Mouse (Mus musculus) hindbrain, embryonic 11.5 days (tissue): ENCODE data around the gene Ksr2. TPM values are rescaled to one million over a fixed set of nuclear protein-coding genes. Genes with fewer than 3 reads are reported as not detected.
A peak's percentile ranks its signal among the peaks of the same experiment; 100 is the strongest.

ENCODE experiments used
- ATAC-seq: fragments of 200-750 bp; cut with Nextera tagmentation; 2 replicates; pipeline ENCODE4 v1.8.0; 2017; ENCODE audit warnings: mild to moderate bottlenecking, moderate TSS enrichment, moderate library complexity; ENCODE audit not compliant: low FRiP score
- DNase-seq: peaks from one replicate; pipeline ENCODE4 v3.0.0-alpha.2; 2015; ENCODE audit warnings: low spot score
- H3K27ac ChIP-seq: fragments of 300-500 bp; sonication (generic); 2 replicates; pipeline ENCODE4 v1.5.1; 2014; ENCODE audit warnings: mild to moderate bottlenecking, low read depth, low read length
- H3K27me3 ChIP-seq: fragments of 300-500 bp; sonication (generic); 2 replicates; pipeline ENCODE4 v1.6.1; 2014; ENCODE audit warnings: mild to moderate bottlenecking, low read length, moderate library complexity, mixed read lengths; ENCODE audit not compliant: control insufficient read depth, insufficient read depth
- H3K36me3 ChIP-seq: fragments of 300-500 bp; sonication (generic); 2 replicates; pipeline ENCODE4 v1.6.1; 2014; ENCODE audit warnings: mild to moderate bottlenecking, low read length, moderate library complexity, mixed read lengths; ENCODE audit not compliant: control insufficient read depth, insufficient read depth
- H3K4me1 ChIP-seq: fragments of 300-500 bp; sonication (generic); replicated peaks from 2 replicates; pipeline ENCODE4 v1.6.1; 2014; ENCODE audit warnings: low read length, mixed read lengths; ENCODE audit not compliant: control insufficient read depth, insufficient read depth
- H3K4me2 ChIP-seq: fragments of 300-500 bp; sonication (generic); replicated peaks from 2 replicates; pipeline ENCODE4 v1.6.1; 2014; ENCODE audit warnings: mild to moderate bottlenecking, low read depth, low read length
- H3K4me3 ChIP-seq: fragments of 300-500 bp; sonication (generic); 2 replicates; pipeline ENCODE4 v1.5.1; 2014; ENCODE audit warnings: low read depth, low read length
- H3K9ac ChIP-seq: fragments of 300-500 bp; sonication (generic); 2 replicates; pipeline ENCODE4 v1.6.1; 2014; ENCODE audit warnings: low read depth, low read length
- H3K9me3 ChIP-seq: fragments of 300-500 bp; sonication (generic); 2 replicates; pipeline ENCODE4 v1.6.1; 2016; ENCODE audit warnings: low read length; ENCODE audit not compliant: control insufficient read depth
- WGBS: fragments of 180-500 bp; shearing (Covaris S2); extraction: QIAGEN DNeasy Blood & Tissue Kit; methylation state at CpG from one replicate; pipeline ENCODE4 v1.1.7; 2014; 5-methylcytosine and 5-hydroxymethylcytosine counted together
- polyA plus RNA-seq: library from polyadenylated mRNA; unstranded; fragments of >200 nt; fragmentation: Nextera tagmentation; extraction: Ambion mirVana; gene quantifications from 2 replicates; pipeline ENCODE4 v1.2.1, GENCODE M21; 2014

The Ksr2 gene
- polyA plus RNA-seq, 1 experiment from 2014 or later = 2.9 TPM

DNA sequence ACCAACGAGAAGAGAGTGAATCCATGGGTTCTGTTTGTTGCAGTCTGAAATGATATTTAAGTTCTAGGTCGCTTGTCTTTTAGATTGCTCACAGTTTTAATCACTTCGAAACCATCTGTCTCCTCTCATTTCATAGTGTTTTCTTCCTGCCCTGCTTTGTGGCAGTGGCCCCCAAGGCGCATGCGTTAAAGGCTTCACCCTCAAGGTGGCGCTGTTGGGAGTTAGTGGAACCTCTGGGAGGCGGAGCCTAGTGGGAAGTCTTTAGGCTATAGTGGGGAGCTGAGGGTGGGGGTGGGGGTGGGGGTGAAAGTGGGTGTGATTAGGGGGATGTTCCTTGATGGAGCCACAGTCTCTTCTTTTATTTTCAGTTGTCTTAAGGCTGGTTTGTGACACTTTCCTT lies 214.6 kb downstream of the Ksr2 start:
- Histone ChIP-seq H3K27ac (no peak overlapping the region), H3K4me3 (no peak overlapping the region), H3K9me3 (no peaks in the 10 kb centered on the region), H3K4me1 (no peaks in the 10 kb centered on the region), H3K9ac (no peak overlapping the region), H3K36me3 (no peaks in the 10 kb centered on the region), H3K27me3 (no peaks in the 10 kb centered on the region), H3K4me2 (no peak overlapping the region)
- ATAC-seq (no peak), DNase-seq (peak; percentile 50)
- WGBS = 49% methylated on average over 7 of the region's 7 CpGs

- H3K27me3 ChIP-seq = no peaks in the 10 kb centered on the region
- H3K4me1 ChIP-seq = no peaks in the 10 kb centered on the region
- no peak for ATAC-seq
- H3K4me2 ChIP-seq = no peak overlapping the region
- H3K9ac ChIP-seq = no peak overlapping the region
- no peaks in the 10 kb centered on the region for H3K36me3 ChIP-seq
- 91% methylated on average over 14 of the region's 14 CpGs for WGBS
- DNase-seq = no peak
- no peak overlapping the region for H3K27ac ChIP-seq
- H3K9me3 ChIP-seq = no peaks in the 10 kb centered on the region
- H3K4me3 ChIP-seq = no peak overlapping the region
Measured at GRCm38 (mm10) chr5:117629570-117629969, 215.8 kb downstream of the Ksr2 start.

DNA sequence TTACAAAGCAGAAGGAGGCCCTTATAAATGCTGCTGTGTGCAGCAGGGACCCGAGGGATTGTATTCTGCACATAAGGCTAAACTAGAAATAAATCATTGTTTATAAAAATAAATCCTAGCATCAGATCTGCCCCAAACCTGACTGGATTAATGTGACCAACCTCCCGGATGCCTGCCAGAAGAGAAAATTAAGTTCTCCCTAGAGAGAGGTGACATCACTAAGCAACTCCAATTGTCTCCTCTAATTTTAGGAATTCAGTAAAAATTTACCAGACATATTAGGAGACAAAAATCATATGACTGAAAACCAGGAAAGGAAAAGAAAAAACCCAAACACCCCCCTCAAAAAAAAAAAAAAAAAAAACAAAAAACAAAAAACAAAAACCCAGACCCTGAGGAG lies 221.4 kb downstream of the Ksr2 start:
- 85% methylated on average over 2 of the region's 2 CpGs for WGBS
- Histone ChIP-seq H3K9me3 (no peaks in the 10 kb centered on the region), H3K27ac (no peak overlapping the region), H3K4me2 (no peak overlapping the region), H3K27me3 (no peaks in the 10 kb centered on the region), H3K4me3 (no peak overlapping the region), H3K9ac (no peak overlapping the region), H3K36me3 (no peaks in the 10 kb centered on the region), H3K4me1 (no peaks in the 10 kb centered on the region)
- DNase-seq (no peak), ATAC-seq (no peak)

GRCm38 (mm10) chr5:117635838-117636237 lies 222.0 kb downstream of the Ksr2 start:
- H3K4me3 ChIP-seq = no peak overlapping the region
- WGBS = 88% methylated on average over 5 of the region's 5 CpGs
- ATAC-seq (no peak), DNase-seq (no peak)
- no peaks in the 10 kb centered on the region for H3K4me1 ChIP-seq
- H3K27me3 ChIP-seq = no peaks in the 10 kb centered on the region
- no peaks in the 10 kb centered on the region for H3K36me3 ChIP-seq
- no peaks in the 10 kb centered on the region for H3K9me3 ChIP-seq
- H3K4me2 ChIP-seq = no peak overlapping the region
- no peak overlapping the region for H3K27ac ChIP-seq
- no peak overlapping the region for H3K9ac ChIP-seq

DNA sequence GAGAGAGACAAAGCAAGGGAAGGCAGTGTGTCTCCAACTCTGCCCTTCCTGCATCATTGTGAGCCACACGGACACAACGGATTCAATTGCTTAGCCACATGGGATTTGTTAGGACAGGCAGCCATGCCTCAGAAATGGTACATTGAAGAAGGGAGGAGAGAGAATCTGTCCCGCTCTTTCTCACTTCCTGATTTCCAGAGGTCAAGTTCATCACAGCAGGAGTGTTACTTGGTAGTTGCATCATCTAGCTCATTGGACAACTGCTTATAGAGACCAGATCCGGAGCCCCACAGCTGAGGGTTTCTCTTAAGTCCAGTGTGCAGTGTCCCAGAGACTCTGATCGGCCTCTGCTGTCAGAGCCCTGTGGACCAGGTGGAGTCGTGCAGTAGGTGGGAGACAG lies 227.8 kb downstream of the Ksr2 start:
- DNase-seq (no peak), ATAC-seq (no peak)
- H3K4me1 ChIP-seq = no peaks in the 10 kb centered on the region
- H3K27me3 ChIP-seq = no peaks in the 10 kb centered on the region
- no peak overlapping the region for H3K9ac ChIP-seq
- no peak overlapping the region for H3K27ac ChIP-seq
- no peaks in the 10 kb centered on the region for H3K9me3 ChIP-seq
- H3K4me2 ChIP-seq = no peak overlapping the region
- H3K36me3 ChIP-seq = no peaks in the 10 kb centered on the region
- WGBS = 74% methylated on average over 6 of the region's 6 CpGs
- no peak overlapping the region for H3K4me3 ChIP-seq

DNA sequence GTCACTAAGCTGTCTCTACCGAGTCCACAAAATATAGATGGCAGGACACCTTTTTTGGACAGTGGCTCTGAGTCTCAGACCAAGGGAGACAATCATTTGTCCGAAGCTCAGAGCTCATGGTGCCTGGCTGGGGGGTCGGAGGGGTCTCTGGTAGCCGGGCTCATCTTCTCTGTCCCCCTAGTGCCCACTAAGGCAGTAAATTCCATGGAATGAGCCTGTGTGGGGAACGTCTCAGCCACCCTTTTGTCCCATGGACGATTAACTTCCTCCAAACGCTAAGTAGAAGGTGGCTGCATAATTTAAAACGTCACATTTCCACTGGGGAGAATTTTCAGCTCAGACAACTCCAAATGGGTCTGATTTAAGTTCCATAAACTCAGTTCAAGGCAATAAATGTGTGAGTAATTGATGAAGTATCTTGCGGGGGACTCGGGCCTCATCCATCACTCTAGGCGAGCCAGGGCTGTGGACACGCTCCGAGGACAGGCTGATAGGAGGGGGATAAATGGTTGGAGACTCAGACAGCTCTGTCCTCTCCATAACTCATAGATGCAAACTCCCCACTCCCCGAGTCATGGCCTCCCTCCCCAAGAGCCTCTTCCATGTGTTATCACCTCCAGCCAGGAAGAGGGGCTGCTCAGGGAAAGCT lies 237.6 kb downstream of the Ksr2 start:
- ATAC-seq = no peak
- Histone ChIP-seq H3K36me3 (no peaks in the 10 kb centered on the region), H3K4me1 (no peaks in the 10 kb centered on the region), H3K9ac (no peak overlapping the region), H3K27me3 (no peaks in the 10 kb centered on the region), H3K27ac (no peak overlapping the region), H3K4me2 (no peak overlapping the region), H3K9me3 (no peaks in the 10 kb centered on the region), H3K4me3 (no peak overlapping the region)
- DNase-seq = no peak
- 72% methylated on average over 14 of the region's 14 CpGs for WGBS

GRCm38 (mm10) chr5:117658641-117659040 lies 244.8 kb downstream of the Ksr2 start:
- no peak overlapping the region for H3K4me2 ChIP-seq
- no peaks in the 10 kb centered on the region for H3K9me3 ChIP-seq
- DNase-seq (no peak), ATAC-seq (no peak)
- H3K9ac ChIP-seq = no peak overlapping the region
- H3K27me3 ChIP-seq = no peaks in the 10 kb centered on the region
- no peaks in the 10 kb centered on the region for H3K36me3 ChIP-seq
- H3K4me1 ChIP-seq = no peaks in the 10 kb centered on the region
- no peak overlapping the region for H3K4me3 ChIP-seq
- WGBS = 29% methylated on average over 6 of the region's 6 CpGs
- H3K27ac ChIP-seq = no peak overlapping the region

GRCm38 (mm10) chr5:117659596-117659995 lies 245.8 kb downstream of the Ksr2 start:
- H3K27me3 ChIP-seq = no peaks in the 10 kb centered on the region
- H3K36me3 ChIP-seq = no peaks in the 10 kb centered on the region
- 77% methylated on average over 13 of the region's 13 CpGs for WGBS
- no peak overlapping the region for H3K9ac ChIP-seq
- no peak for ATAC-seq
- H3K9me3 ChIP-seq = no peaks in the 10 kb centered on the region
- H3K27ac ChIP-seq = no peak overlapping the region
- no peak overlapping the region for H3K4me3 ChIP-seq
- H3K4me2 ChIP-seq = no peak overlapping the region
- no peaks in the 10 kb centered on the region for H3K4me1 ChIP-seq
- no peak for DNase-seq

GRCm38 (mm10) chr5:117665181-117665580 lies 251.4 kb downstream of the Ksr2 start:
- Histone ChIP-seq H3K9ac (no peak overlapping the region), H3K4me1 (no peaks in the 10 kb centered on the region), H3K4me2 (no peak overlapping the region), H3K27ac (no peak overlapping the region; the same call in 1 of the 2 replicates), H3K27me3 (no peaks in the 10 kb centered on the region), H3K9me3 (no peaks in the 10 kb centered on the region), H3K36me3 (no peaks in the 10 kb centered on the region), H3K4me3 (no peak overlapping the region)
- WGBS = 18% methylated on average over 9 of the region's 9 CpGs
- no peak for ATAC-seq
- peak; percentile 23 for DNase-seq
